Mouse (Mus musculus): ENCODE measurements around the gene Atxn7l3.

- TF ChIP-seq POLR2A (IDR thresholded peaks at IDR 0.05; ENCODE audit: insufficient read depth, low read length), result no peak
- TF ChIP-seq CTCF (IDR thresholded peaks at IDR 0.05; ENCODE audit: low read depth, low read length), result no peak
- no peak for TF ChIP-seq EP300 (IDR thresholded peaks at IDR 0.05; ENCODE audit: insufficient read depth, low read depth, low read length)
Observed at GRCm38 (mm10) chr11:102291051-102291535, 5.3 kb downstream of the Atxn7l3 start.
